Mouse (Mus musculus): Measurements from ENCODE around the gene Klhl26. TPM values are rescaled to one million over a fixed set of nuclear protein-coding genes. Genes with fewer than 3 reads are reported as not detected.

Gene Klhl26
- polyA plus RNA-seq (2015; fragmentation: Nextera tagmentation; extraction: Ambion mirVana), result 17.0 and 18.6 TPM in 2 replicates

GRCm38 (mm10) chr8:70476333-70477268 is at the start of gene Klhl26:
Gene Klhl26 (minus strand): TSS chr8:70476968.

DNA sequence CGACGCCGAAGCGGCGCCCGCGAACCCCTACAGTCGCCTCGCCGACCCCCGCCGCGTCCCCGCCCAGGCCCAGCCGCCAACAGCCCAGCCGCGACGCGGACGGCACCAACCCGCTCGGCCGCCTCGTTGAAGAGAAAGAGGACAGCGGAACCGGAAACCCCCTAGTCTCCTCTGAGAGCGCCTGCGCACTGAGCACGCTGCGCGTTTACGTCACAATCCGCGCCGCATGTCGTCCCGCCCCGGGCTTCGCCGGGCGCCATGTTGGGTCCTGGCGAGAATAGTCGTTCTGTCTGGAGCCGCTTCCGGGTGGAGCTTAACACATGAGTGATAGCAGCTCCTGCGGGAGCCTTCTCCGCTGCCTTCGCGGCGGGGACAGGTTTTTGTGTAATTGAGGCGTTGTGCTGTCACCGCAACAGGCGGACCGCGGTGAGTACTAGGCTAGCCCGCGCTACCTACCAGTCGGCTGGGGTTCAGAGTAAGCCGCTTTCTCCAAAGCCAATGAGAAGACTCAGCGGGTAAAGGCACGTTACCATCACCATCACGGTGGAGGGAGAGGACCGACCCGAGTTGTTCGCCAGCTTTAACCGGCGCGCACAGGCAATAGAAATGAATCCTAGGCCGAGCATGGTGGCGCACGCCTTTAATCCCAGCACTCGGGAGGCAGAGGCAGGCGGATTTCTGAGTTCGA is 33.6 kb upstream of the Klhl26 start, which contains the start of gene Uba52:
TSS of gene Uba52 (minus strand) at position 574 of the 688 bp plus-strand sequence.

GRCm38 (mm10) chr8:70506328-70507026 is 29.7 kb upstream of the Klhl26 start, which contains the start of gene Rex1bd:
Gene Rex1bd (minus strand): TSS chr8:70506752.

GRCm38 (mm10) chr8:70492664-70493640 is 16.2 kb upstream of the Klhl26 start, which contains the start of gene Crlf1:
Gene Crlf1 (plus strand): TSS chr8:70493158.

DNA sequence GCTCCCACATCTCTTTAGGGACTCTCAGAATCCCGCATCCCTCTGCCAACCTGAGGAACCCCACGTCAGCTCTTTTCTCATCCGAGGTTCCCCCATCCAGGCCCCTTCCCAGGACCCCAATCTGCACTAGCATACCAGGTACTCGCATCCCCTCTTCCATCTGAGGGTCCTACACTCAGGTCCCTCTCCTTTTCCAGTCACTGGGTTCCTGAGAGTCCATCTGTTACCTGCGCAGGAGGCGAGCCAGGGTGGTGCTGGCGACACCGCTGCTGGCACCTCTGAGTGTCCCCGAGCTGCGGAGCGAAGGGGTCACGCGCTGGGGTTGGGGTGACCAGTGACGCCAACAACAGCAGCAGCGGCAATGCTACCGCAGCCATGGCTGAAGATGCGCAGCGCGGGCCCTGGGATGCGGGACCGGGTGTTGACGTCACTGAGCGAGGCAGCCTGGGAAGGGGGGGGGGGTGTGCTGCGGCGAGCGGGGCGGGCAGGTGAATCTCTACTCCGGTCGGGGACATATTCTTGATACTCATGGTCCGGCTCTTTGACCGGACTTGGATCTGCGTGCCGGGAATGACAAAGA is 10.3 kb upstream of the Klhl26 start, which contains the start of gene Tmem59l:
TSS of gene Tmem59l (minus strand) at position 418 of the 580 bp plus-strand sequence.

GRCm38 (mm10) chr8:70439055-70439847 is 37.5 kb downstream of the Klhl26 start, which contains the start of gene Crtc1:
Gene Crtc1 (minus strand): TSS chr8:70439579.

Other genes with a start within 250 kb of the Klhl26 start
- gene Sugp2, start 242.7 kb downstream of the Klhl26 start, polyA plus RNA-seq (2015; fragmentation: Nextera tagmentation; extraction: Ambion mirVana), result 11.8 and 12.9 TPM in 2 replicates
- 13.7 and 14.2 TPM in 2 replicates for gene Armc6, start 242.5 kb downstream of the Klhl26 start, polyA plus RNA-seq (2015; fragmentation: Nextera tagmentation; extraction: Ambion mirVana)
- gene Homer3, start 194.1 kb downstream of the Klhl26 start, polyA plus RNA-seq (2015; fragmentation: Nextera tagmentation; extraction: Ambion mirVana), result 17.3 and 19.4 TPM in 2 replicates
- 27.6 and 29.6 TPM in 2 replicates for gene Ddx49, start 174.5 kb downstream of the Klhl26 start, polyA plus RNA-seq (2015; fragmentation: Nextera tagmentation; extraction: Ambion mirVana)
- 272 and 328 TPM in 2 replicates for gene Cope, start 174.4 kb downstream of the Klhl26 start, polyA plus RNA-seq (2015; fragmentation: Nextera tagmentation; extraction: Ambion mirVana)
- gene Cers1, start 161.2 kb downstream of the Klhl26 start, polyA plus RNA-seq (2015; fragmentation: Nextera tagmentation; extraction: Ambion mirVana), result 0.99 and 1.0 TPM in 2 replicates
- 0.39 and 0.50 TPM in 2 replicates for gene Gdf1, start 147.2 kb downstream of the Klhl26 start, polyA plus RNA-seq (2015; fragmentation: Nextera tagmentation; extraction: Ambion mirVana)
- 8.0 and 8.6 TPM in 2 replicates for gene Upf1, start 123.7 kb downstream of the Klhl26 start, polyA plus RNA-seq (2015; fragmentation: Nextera tagmentation; extraction: Ambion mirVana)
- gene Comp, start 103.4 kb downstream of the Klhl26 start, polyA plus RNA-seq (2015; fragmentation: Nextera tagmentation; extraction: Ambion mirVana), result 0.15 and 0.18 TPM in 2 replicates
- 7.8 and 8.3 TPM in 2 replicates for gene Crtc1, start 37.4 kb downstream of the Klhl26 start, polyA plus RNA-seq (2015; fragmentation: Nextera tagmentation; extraction: Ambion mirVana)
- not detected in 2 replicates for gene Tmem59l, start 10.4 kb upstream of the Klhl26 start, polyA plus RNA-seq (2015; fragmentation: Nextera tagmentation; extraction: Ambion mirVana)
- gene Crlf1, start 16.2 kb upstream of the Klhl26 start, polyA plus RNA-seq (2015; fragmentation: Nextera tagmentation; extraction: Ambion mirVana), result 0.36 and 0.42 TPM in 2 replicates
- gene Rex1bd, start 29.8 kb upstream of the Klhl26 start, polyA plus RNA-seq (2015; fragmentation: Nextera tagmentation; extraction: Ambion mirVana), result 113 and 116 TPM in 2 replicates
- 768 and 841 TPM in 2 replicates for gene Uba52, start 33.8 kb upstream of the Klhl26 start, polyA plus RNA-seq (2015; fragmentation: Nextera tagmentation; extraction: Ambion mirVana)
- gene Fkbp8, start 50.8 kb upstream of the Klhl26 start, polyA plus RNA-seq (2015; fragmentation: Nextera tagmentation; extraction: Ambion mirVana), result 200 and 204 TPM in 2 replicates
- gene Kxd1, start 51.0 kb upstream of the Klhl26 start, polyA plus RNA-seq (2015; fragmentation: Nextera tagmentation; extraction: Ambion mirVana), result 53.9 and 54.6 TPM in 2 replicates
- 11.7 and 12.5 TPM in 2 replicates for gene Ell, start 62.5 kb upstream of the Klhl26 start, polyA plus RNA-seq (2015; fragmentation: Nextera tagmentation; extraction: Ambion mirVana)
- gene Isyna1, start 117.4 kb upstream of the Klhl26 start, polyA plus RNA-seq (2015; fragmentation: Nextera tagmentation; extraction: Ambion mirVana), result 25.1 and 27.7 TPM in 2 replicates
- 71.0 and 78.8 TPM in 2 replicates for gene Ssbp4, start 131.9 kb upstream of the Klhl26 start, polyA plus RNA-seq (2015; fragmentation: Nextera tagmentation; extraction: Ambion mirVana)
- 4.4 and 6.6 TPM in 2 replicates for gene Lrrc25, start 139.2 kb upstream of the Klhl26 start, polyA plus RNA-seq (2015; fragmentation: Nextera tagmentation; extraction: Ambion mirVana)
- 0.79 and 2.8 TPM in 2 replicates for gene Gdf15, start 155.5 kb upstream of the Klhl26 start, polyA plus RNA-seq (2015; fragmentation: Nextera tagmentation; extraction: Ambion mirVana)
- gene Pgpep1, start 183.4 kb upstream of the Klhl26 start, polyA plus RNA-seq (2015; fragmentation: Nextera tagmentation; extraction: Ambion mirVana), result 19.2 and 24.1 TPM in 2 replicates
- 119 and 132 TPM in 2 replicates for gene Lsm4, start 196.3 kb upstream of the Klhl26 start, polyA plus RNA-seq (2015; fragmentation: Nextera tagmentation; extraction: Ambion mirVana)
- gene Jund, start 222.0 kb upstream of the Klhl26 start, polyA plus RNA-seq (2015; fragmentation: Nextera tagmentation; extraction: Ambion mirVana), result 41.5 and 52.0 TPM in 2 replicates
- gene Iqcn, start 226.5 kb upstream of the Klhl26 start, polyA plus RNA-seq (2015; fragmentation: Nextera tagmentation; extraction: Ambion mirVana), result 0.04 TPM in 1 of 2 replicates, not detected in the other
- 0.19 and 0.20 TPM in 2 replicates for gene Gm3336, start 241.6 kb upstream of the Klhl26 start, polyA plus RNA-seq (2015; fragmentation: Nextera tagmentation; extraction: Ambion mirVana)
- 0.05 and 0.10 TPM in 2 replicates for gene Pde4c, start 246.8 kb upstream of the Klhl26 start, polyA plus RNA-seq (2015; fragmentation: Nextera tagmentation; extraction: Ambion mirVana)